Mouse (Mus musculus): ENCODE data around the gene Nup188. TPM values are rescaled to one million over a fixed set of nuclear protein-coding genes. Genes with fewer than 3 reads are reported as not detected.
A peak's percentile ranks its signal among the peaks of the same experiment; 100 is the strongest.

Gene Nup188
- polyA plus RNA-seq, 1 experiment from 2014 or later: 35.4 TPM

DNA sequence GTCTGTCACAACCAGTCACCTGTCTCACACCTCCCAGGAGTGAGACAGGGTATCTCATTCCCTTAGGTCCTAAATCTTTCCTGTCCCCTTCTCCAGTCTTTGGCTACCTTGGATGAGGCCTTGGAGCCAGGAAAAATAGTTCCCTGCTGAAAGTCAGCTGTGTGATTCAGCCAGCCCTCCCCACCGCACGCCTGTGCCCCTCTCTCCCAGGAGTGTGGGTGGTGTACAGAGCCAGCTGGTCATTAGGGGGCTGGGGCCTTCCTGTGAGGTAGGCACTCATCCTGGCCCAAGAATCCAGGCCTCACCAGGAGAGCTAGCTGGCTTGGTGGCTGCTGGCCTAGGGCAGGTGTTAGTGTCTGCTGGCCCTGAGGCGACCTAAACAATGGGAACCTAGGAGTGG lies 33.7 kb upstream of the Nup188 start:
- Histone ChIP-seq H3K4me2 (ENCODE audit: low read depth, low read length) (no peak overlapping the region), H3K4me3 (ENCODE audit: low read depth, low read length) (no peak overlapping the region), H3K36me3 (ENCODE audit: control insufficient read depth, insufficient read depth, low read length) (peaks cover 63% of the 10 kb centered on the region), H3K27ac (replicated peaks; ENCODE audit: low read depth, low read length) (no peak overlapping the region), H3K27me3 (replicated peaks; ENCODE audit: control insufficient read depth, insufficient read depth, low read length) (no peaks in the 10 kb centered on the region), H3K9ac (ENCODE audit: low read depth, low read length) (no peak overlapping the region), H3K9me3 (ENCODE audit: control insufficient read depth, low read length) (no peaks in the 10 kb centered on the region), H3K4me1 (ENCODE audit: control insufficient read depth, insufficient read depth, low read length) (no peaks in the 10 kb centered on the region)
- ATAC-seq (ENCODE audit: low read depth) (no peak), DNase-seq (ENCODE audit: low spot score) (no peak)
- WGBS: 58% methylated on average over 3 of the region's 3 CpGs

DNA sequence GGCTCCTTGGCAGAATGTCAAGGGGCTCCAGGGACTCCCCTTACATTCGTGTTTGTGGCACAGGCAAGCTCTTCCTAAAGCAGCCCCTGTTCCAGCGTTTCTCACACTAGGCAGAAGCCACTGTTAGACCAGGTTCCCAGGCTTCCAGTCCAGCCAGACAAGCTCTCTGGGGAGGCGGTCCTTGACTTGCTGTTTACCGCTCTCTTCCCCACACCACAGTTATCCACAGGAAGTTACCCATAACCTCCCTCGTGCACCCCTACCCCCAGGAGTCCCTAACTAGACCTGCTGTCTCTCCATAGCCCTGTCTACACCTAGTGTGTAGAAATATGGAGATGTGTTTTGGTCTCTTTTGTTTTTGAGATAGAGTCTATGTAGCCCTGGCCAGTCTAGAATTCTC lies 32.4 kb upstream of the Nup188 start:
- Histone ChIP-seq H3K4me3 (ENCODE audit: low read depth, low read length) (no peak overlapping the region), H3K9me3 (ENCODE audit: control insufficient read depth, low read length) (no peaks in the 10 kb centered on the region), H3K36me3 (ENCODE audit: control insufficient read depth, insufficient read depth, low read length) (peaks cover 64% of the 10 kb centered on the region), H3K27me3 (replicated peaks; ENCODE audit: control insufficient read depth, insufficient read depth, low read length) (no peaks in the 10 kb centered on the region), H3K4me2 (ENCODE audit: low read depth, low read length) (no peak overlapping the region), H3K27ac (replicated peaks; ENCODE audit: low read depth, low read length) (no peak overlapping the region), H3K9ac (ENCODE audit: low read depth, low read length) (no peak overlapping the region), H3K4me1 (ENCODE audit: control insufficient read depth, insufficient read depth, low read length) (no peaks in the 10 kb centered on the region)
- WGBS: 80% methylated on average over 5 of the region's 5 CpGs
- no peak for DNase-seq (ENCODE audit: low spot score)
- ATAC-seq (ENCODE audit: low read depth): no peak

- WGBS: 96% methylated on average over 41 of the region's 42 CpGs
- Histone ChIP-seq H3K27me3 (replicated peaks; ENCODE audit: control insufficient read depth, insufficient read depth, low read length) (no peaks in the 10 kb centered on the region), H3K27ac (replicated peaks; ENCODE audit: low read depth, low read length) (no peak overlapping the region), H3K9ac (ENCODE audit: low read depth, low read length) (no peak overlapping the region), H3K4me2 (ENCODE audit: low read depth, low read length) (no peak overlapping the region), H3K9me3 (ENCODE audit: control insufficient read depth, low read length) (no peaks in the 10 kb centered on the region), H3K4me1 (ENCODE audit: control insufficient read depth, insufficient read depth, low read length) (no peaks in the 10 kb centered on the region), H3K4me3 (ENCODE audit: low read depth, low read length) (no peak overlapping the region), H3K36me3 (ENCODE audit: control insufficient read depth, insufficient read depth, low read length) (peaks cover 67% of the 10 kb centered on the region)
- no peak for ATAC-seq (ENCODE audit: low read depth)
- no peak for DNase-seq (ENCODE audit: low spot score)
Observed at GRCm38 (mm10) chr2:30255631-30256395, 30.4 kb upstream of the Nup188 start.

GRCm38 (mm10) chr2:30256616-30257350 lies 29.4 kb upstream of the Nup188 start:
- no peak overlapping the region for H3K27ac ChIP-seq (replicated peaks; ENCODE audit: low read depth, low read length)
- no peak for DNase-seq (ENCODE audit: low spot score)
- H3K4me2 ChIP-seq (ENCODE audit: low read depth, low read length): no peak overlapping the region
- H3K4me3 ChIP-seq (ENCODE audit: low read depth, low read length): no peak overlapping the region
- no peaks in the 10 kb centered on the region for H3K27me3 ChIP-seq (replicated peaks; ENCODE audit: control insufficient read depth, insufficient read depth, low read length)
- no peaks in the 10 kb centered on the region for H3K9me3 ChIP-seq (ENCODE audit: control insufficient read depth, low read length)
- H3K4me1 ChIP-seq (ENCODE audit: control insufficient read depth, insufficient read depth, low read length): no peaks in the 10 kb centered on the region
- H3K9ac ChIP-seq (ENCODE audit: low read depth, low read length): no peak overlapping the region
- H3K36me3 ChIP-seq (ENCODE audit: control insufficient read depth, insufficient read depth, low read length): peaks cover 77% of the 10 kb centered on the region
- 94% methylated on average over 29 of the region's 30 CpGs for WGBS
- no peak for ATAC-seq (ENCODE audit: low read depth)

- WGBS: 82% methylated on average over 7 of the region's 7 CpGs
- H3K9me3 ChIP-seq (ENCODE audit: control insufficient read depth, low read length): no peaks in the 10 kb centered on the region
- peaks cover 87% of the 10 kb centered on the region for H3K36me3 ChIP-seq (ENCODE audit: control insufficient read depth, insufficient read depth, low read length)
- no peak for ATAC-seq (ENCODE audit: low read depth)
- no peak overlapping the region for H3K4me3 ChIP-seq (ENCODE audit: low read depth, low read length)
- no peak overlapping the region for H3K4me2 ChIP-seq (ENCODE audit: low read depth, low read length)
- no peaks in the 10 kb centered on the region for H3K4me1 ChIP-seq (ENCODE audit: control insufficient read depth, insufficient read depth, low read length)
- no peaks in the 10 kb centered on the region for H3K27me3 ChIP-seq (replicated peaks; ENCODE audit: control insufficient read depth, insufficient read depth, low read length)
- no peak for DNase-seq (ENCODE audit: low spot score)
- H3K9ac ChIP-seq (ENCODE audit: low read depth, low read length): no peak overlapping the region
- H3K27ac ChIP-seq (replicated peaks; ENCODE audit: low read depth, low read length): no peak overlapping the region
Observed at GRCm38 (mm10) chr2:30257699-30258460, 28.3 kb upstream of the Nup188 start.

DNA sequence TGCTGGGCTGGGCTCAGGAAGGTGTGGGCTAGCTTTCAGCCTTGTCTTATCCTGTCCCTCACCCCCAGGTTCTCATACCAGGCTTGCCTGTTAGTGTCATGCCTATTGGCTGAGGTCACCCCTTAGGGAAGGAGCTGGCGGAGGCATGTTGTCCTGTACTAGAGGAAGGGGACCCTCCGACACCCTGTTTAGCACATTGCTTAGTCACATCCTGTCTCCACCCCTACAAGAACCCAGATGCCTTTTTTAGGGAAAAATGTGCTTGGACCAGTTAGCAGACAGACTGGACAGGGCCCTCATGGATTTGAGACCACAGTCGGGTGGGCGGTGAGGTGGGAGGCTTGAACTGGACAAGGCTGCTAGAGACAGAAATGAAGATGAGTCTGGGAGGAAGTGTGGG lies 27.6 kb upstream of the Nup188 start:
- H3K4me1 ChIP-seq (ENCODE audit: control insufficient read depth, insufficient read depth, low read length): no peaks in the 10 kb centered on the region
- ATAC-seq (ENCODE audit: low read depth) (0 out of 2 replicates have a peak, but pooled peaks have one; percentile 11), DNase-seq (ENCODE audit: low spot score) (peak; percentile 30)
- WGBS: 78% methylated on average over 4 of the region's 4 CpGs
- no peak overlapping the region for H3K4me2 ChIP-seq (ENCODE audit: low read depth, low read length)
- H3K27ac ChIP-seq (replicated peaks; ENCODE audit: low read depth, low read length): no peak overlapping the region
- H3K27me3 ChIP-seq (replicated peaks; ENCODE audit: control insufficient read depth, insufficient read depth, low read length): no peaks in the 10 kb centered on the region
- H3K9ac ChIP-seq (ENCODE audit: low read depth, low read length): no peak overlapping the region
- H3K36me3 ChIP-seq (ENCODE audit: control insufficient read depth, insufficient read depth, low read length): peaks cover 87% of the 10 kb centered on the region
- H3K9me3 ChIP-seq (ENCODE audit: control insufficient read depth, low read length): no peaks in the 10 kb centered on the region
- no peak overlapping the region for H3K4me3 ChIP-seq (ENCODE audit: low read depth, low read length)

DNA sequence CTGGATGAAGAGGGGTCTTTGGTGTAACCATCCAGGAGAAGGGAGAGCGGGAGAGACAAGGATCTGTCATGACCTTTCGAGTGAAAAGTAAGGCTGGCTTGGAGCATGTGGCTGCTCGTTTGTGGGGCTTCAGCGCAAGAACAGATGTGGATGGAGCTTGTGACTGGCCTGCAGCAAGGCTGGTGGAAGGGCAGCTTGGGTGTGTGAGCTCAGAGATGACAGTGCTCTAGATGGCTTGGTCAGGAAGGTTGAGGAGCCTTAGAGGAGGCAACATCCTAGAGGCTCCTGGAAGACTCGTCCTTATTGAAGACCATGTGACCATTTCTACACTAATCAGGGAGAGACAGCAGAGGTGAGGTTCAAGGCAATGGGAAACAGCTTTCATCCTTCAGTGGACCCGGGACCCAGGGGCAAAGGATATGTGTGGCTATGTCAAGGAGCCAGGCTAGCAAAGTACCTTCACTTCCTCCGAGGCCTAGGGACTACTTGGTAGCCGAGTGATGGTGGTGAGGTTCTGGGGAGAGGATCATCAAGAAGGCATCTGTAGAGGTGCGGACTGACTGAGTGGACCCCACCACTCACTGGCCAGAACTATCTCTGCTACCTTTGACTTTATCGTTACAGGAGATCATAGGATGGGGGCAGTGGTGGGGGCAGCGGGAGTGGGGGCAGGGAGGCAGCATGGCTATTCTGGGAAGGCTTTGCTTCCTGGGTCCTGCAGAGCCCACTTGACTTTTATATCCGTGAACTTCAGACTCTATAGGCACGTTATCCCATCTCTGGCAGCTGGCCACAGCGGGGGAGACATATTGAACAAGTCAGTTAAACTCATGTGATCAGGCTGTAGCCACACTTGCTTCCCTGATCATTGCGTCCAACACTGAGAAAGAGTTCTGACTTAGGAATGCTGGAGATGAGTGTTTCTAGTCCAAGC lies 26.8 kb upstream of the Nup188 start:
- no peak overlapping the region for H3K4me2 ChIP-seq (ENCODE audit: low read depth, low read length)
- ATAC-seq (ENCODE audit: low read depth): no peak
- WGBS: 90% methylated on average over 15 of the region's 15 CpGs
- no peak overlapping the region for H3K27ac ChIP-seq (replicated peaks; ENCODE audit: low read depth, low read length)
- no peaks in the 10 kb centered on the region for H3K27me3 ChIP-seq (replicated peaks; ENCODE audit: control insufficient read depth, insufficient read depth, low read length)
- H3K4me3 ChIP-seq (ENCODE audit: low read depth, low read length): no peak overlapping the region
- H3K9me3 ChIP-seq (ENCODE audit: control insufficient read depth, low read length): no peaks in the 10 kb centered on the region
- 0 out of 2 replicates have a peak, but pooled peaks cover 1% of the 10 kb centered on the region for H3K4me1 ChIP-seq (ENCODE audit: control insufficient read depth, insufficient read depth, low read length)
- H3K36me3 ChIP-seq (ENCODE audit: control insufficient read depth, insufficient read depth, low read length): peaks cover 92% of the 10 kb centered on the region
- DNase-seq (ENCODE audit: low spot score): no peak
- H3K9ac ChIP-seq (ENCODE audit: low read depth, low read length): no peak overlapping the region
